Mouse (Mus musculus) CD8-positive naive resting alpha-beta T cell, adult 2 months (primary cell): ENCODE data around the gene Otp.

ENCODE experiments used
- DNase-seq, 2 experiments: peaks; one replicate each; pipeline ENCODE4 v3.0.0; 2022; ENCODE audit warnings: low read depth in 2 of 2, low spot score in 2 of 2

Otp gene

GRCm38 (mm10) chr13:94875396-94875880 lies at the start of gene Otp:
Gene Otp, plus strand, starts transcription at chr13:94875602.
- DNase-seq: no peak

DNA sequence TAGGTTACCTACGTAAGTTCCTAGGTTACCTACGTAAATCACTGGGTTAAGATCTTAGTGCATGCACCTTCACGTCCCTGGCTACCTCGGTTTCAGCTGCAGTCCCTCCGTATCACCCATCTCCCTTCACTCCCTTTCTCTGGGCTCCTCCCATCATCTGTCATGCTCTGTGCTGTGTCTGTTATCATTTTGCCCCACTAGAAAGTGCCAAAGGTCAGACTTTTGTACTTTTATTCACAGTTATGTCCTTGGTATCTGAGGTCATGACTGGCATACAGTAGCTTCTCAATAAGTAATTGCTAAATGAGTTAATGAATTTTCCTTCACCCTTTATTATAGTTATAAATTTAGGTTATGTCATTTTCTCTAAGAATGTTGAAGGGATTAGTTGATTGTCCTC lies 49.0 kb upstream of the Otp start:
- DNase-seq: no peak

DNA sequence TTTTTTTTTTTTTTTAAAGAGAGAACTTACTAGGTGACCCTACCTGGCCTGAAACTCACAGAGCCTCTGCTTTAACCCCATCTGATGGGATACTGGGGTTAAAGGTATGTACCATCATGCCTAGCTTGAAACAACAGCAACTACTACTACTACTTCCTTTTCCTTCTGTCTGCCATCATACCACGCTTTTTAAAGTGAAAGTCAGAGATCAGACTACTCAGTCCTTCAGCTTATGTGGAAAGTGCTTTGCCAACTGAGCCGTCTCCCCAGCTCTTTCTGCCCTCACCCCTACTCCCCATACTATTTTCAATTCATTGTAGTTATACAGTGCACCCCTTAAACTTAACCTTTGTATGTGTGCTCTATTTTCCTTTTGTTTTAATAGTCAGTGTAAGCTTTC lies 48.4 kb upstream of the Otp start:
- no peak for DNase-seq

- DNase-seq: no peak
Measured at GRCm38 (mm10) chr13:94827847-94828246, 47.6 kb upstream of the Otp start.

GRCm38 (mm10) chr13:94838047-94838720 lies 37.2 kb upstream of the Otp start:
- no peak for DNase-seq

- DNase-seq: no peak
Measured at GRCm38 (mm10) chr13:94838756-94839337, 36.6 kb upstream of the Otp start.

DNA sequence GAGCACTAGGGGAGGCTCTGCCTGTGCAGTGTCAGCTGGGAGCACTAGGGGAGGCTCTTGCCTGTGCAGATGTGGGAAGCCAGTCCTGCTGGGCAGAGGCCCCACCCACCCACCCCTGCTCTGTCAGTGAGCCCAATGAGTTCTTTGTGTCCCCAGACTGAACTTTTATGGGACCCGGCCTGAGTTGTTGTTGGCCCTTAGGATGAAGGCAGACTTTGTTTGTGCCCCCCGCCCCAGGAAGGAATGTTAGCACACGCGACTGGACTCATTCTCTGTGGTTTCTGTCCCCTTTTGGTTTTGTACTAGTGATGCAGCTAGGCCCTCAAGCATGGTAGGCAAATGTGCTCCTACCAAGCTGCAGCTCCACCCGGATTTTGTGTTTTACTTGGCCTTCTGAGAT lies 32.2 kb upstream of the Otp start:
- DNase-seq: no peak

GRCm38 (mm10) chr13:94847870-94848269 lies 27.5 kb upstream of the Otp start:
- no peak for DNase-seq

DNA sequence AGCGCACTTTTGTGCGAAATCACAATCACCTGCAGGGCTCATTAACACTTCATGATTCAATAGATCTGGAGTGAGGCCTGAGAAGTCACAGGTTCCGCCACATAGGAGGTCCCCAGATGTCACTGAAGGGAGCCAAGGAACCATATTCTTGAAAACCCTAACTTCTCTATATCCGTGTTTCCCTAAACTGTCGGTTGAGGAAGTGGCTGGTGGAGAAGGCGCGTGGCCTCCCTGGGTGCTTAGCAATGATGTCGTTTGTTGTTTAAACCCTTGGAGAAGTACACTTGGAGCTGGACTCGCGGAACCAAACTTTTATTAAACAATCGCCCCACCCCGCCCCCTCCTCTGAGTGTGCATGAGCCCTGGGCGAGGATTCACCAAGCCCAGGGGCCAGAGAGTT lies 26.1 kb upstream of the Otp start:
- DNase-seq: no peak

DNA sequence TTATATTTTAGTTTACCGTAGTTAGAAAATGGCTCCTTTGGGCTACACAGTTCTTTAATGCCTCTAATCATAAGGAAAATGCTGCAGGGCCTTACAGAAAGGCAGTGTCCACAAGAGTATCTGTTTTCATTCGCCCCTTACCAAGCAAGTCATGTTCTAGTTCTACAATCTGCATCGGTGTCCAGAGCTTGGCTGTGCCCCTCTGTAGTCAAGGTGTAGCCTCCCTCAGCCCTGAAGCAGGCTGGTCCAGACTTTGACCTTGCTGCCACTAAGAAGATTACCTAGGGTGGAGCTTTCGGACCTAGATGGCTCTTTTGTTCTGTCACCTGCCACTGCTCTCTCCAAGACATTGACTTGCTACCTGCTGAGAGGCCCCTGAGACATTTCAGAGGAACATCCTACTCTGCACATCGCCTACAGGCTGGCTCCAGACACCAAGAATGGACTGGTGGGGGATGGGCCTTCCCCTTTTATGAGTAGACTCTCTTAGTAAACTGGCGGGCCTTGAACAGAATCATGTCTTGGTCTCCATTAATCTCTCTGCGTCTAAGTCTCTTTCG lies 17.3 kb upstream of the Otp start:
- no peak for DNase-seq

GRCm38 (mm10) chr13:94859256-94859655 lies 16.1 kb upstream of the Otp start:
- DNase-seq: no peak

- DNase-seq: no peak
Measured at GRCm38 (mm10) chr13:94862491-94863230, 12.7 kb upstream of the Otp start.

DNA sequence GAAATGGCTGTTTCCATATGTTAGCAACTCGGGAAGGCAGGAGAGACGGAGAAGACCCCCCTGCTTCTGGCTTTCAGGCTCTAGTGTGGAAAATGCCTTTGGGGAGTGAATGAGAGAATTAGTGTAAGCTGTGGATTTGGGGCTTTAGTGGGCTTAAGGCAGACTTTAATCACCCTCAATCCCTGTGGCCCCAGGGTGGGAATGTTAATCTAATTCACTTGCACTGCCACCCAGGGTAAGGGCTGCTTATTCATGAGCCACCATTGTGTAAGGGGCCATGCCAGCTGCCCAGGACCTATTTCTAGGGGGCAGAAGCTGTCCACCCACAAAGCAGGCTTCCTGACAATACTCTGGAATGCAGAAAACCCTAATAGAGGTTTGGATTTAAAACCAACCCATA lies 8.5 kb upstream of the Otp start:
- DNase-seq: no peak

GRCm38 (mm10) chr13:94867772-94868171 lies 7.6 kb upstream of the Otp start:
- DNase-seq: no peak

DNA sequence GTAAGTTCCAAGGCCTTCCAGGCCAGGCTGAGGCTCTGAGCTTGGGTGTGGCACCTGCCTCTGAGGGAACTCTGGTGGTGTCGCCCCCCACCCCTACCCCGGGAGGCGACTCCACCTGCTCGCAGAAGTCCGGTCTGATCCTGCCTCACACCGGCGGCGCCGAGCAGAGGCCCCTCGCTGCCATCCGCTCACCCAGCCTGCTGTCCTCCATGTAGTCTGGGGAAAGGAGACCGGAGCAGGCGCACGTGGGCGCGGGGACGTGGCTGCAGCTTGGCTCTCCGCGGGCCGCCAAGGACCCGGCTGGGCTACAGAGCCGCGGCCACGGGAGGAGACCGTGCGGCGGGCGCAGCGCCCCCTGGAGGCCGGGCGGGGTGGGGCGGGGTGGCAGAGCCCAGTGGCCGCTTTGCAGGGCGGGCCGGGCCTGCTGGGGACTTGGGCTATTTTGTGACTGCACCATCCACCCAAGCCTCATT lies 6.9 kb upstream of the Otp start:
- peak; percentile 13 to 18 for DNase-seq

GRCm38 (mm10) chr13:94869541-94869940 lies 5.9 kb upstream of the Otp start:
- DNase-seq: no peak

DNA sequence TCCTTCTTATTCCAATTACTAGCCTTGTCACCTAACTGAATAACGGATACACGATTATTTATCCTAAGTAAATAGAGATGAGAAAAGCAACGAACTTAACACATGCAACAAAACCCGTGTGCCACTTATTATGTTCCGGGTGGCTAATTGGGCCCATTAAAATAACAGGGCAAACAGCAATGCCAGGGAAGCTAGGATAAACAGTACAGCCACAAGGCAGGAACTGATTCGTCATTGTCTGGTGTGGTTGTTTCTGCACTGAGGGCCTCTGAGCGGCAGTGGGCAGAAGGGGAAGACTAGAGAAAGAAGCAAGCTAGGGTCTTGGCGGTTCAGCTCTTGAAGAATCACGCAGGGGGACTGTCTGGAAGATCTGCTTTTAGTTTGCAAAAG lies 5.3 kb upstream of the Otp start:
- no peak for DNase-seq

- no peak for DNase-seq
Measured at GRCm38 (mm10) chr13:94870461-94871186, 4.8 kb upstream of the Otp start.

GRCm38 (mm10) chr13:94871806-94872320 lies 3.5 kb upstream of the Otp start:
- DNase-seq: no peak

DNA sequence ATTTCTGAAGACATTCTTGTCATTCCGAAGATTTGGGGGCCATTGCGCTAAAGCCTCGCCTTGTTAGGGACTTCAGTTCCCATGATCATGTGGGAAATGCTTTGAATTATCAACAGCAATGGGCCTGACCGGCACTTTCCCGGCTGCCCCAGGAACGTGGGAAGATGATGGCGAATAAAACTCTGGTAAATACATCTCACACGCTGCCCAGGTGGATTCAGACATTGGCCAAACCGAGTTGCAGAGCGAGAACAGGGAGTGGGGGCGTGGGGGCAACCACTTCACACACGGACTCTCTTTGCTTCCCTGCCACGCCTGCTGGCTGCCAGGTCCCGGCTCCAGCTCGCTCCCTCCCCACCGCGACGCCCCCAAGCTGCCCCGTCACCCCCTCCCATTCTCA lies 3.0 kb upstream of the Otp start:
- DNase-seq: no peak
